Mouse (Mus musculus): ENCODE measurements around the gene Tbx15.

Tbx15 gene

DNA sequence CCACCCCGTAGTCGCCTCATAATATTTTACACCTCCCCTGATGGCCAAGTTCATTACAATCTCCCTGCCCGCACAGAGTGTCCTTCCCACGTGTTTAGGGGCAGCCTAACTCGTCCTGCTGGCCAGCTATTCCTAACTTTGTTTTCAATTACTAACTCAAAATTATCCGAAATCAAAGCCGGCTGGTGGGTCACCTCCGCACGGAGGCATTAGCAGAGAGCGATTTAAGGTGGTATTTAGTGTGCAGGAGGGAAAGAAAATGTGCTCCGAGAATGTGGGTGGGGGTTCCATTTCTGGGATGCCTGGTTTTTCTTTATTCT is 9.3 kb downstream of the Tbx15 start:
- no peak for DNase-seq

DNA sequence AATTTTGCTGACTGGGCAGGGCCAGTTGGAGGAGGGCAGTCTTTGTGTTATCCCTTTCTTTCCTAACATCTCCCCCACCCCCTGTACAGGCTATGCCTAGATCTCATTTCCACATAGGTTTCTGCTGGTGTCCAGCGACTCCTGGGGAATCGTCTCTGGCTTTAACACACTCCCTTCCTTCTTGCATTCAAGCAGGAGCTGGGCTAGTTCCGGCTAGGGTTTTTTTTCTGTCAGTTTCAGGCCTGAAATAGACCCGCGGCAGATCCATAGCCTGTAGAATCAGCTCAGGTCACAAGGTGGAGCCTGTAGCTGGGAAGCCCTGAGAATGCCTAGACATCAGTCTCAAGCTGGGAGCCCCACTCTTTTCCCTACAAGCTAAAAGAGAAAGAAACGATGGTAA is 9.7 kb downstream of the Tbx15 start:
- DNase-seq, result no peak

DNA sequence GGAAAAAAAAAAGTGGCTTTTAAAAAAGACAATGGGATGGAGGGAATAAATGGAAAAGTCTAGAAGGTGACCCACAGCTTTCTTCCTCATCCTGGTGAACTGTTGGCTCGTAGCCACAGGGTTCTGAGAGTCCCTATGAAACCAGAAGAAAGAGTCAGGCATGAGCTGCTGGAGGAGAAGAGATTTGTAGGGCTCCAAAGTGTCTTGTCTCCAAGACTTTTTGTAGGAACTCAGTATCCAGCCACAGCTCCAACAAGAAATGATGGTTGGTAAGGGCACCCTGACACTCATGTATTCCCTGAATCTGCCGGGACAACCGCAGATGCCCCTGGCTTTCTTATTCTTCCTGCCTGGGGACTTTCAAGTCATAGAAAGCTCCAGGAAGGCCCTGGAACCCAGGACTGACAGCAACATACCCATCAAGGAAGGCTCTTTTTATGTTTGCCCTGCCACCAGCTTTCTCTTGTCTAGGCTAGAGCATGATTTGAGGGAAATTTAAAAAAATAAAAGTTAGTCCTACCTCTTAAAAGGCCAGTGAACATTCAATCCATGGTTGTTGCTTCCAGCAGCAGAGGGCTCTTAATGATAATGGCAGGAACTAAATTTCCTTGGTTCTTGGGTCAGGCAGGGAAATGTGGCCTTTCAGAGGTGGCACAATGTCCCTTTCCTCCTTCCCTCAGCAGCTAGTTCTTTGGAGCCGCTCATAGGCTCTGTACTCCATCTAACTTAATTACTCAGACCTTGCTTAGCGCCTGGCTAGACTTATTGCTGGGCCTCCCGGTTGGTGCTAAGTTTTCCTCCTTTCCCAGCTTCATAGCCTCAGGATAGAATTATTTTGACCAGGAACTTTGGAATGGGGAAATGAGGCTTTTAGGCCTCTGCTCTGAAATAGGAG is 11.3 kb downstream of the Tbx15 start:
- no peak for DNase-seq

DNA sequence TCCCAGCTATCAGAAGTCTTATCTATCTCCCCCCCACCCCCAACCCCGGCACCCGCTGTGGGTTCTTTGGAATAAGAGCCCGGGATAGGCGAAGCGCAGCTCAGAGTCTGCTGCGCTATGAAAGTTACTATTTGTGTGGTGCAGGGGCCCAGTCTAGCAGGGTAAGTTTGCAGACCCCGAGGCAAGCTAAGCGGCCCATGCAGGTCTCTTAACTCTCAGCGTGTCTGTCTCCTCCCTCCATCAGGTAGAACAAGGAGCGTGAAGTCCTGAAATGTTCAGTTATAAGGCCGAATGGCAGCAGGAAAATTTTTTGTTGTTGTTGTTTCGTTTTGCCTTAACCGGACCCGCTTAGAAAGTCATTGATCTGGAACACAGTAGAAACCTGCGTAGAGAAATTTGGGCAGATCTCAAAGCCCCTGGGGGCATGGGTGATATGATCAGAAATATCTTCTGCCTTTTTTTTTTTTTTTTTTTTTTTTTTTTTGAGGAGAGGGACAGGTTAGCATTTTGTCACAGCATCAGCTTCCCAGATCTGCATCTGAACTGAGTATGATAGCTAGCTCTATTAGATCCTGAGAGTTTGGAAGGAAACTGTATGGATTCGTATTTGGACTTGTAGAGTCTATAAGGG is 12.4 kb downstream of the Tbx15 start:
- no peak for DNase-seq

DNA sequence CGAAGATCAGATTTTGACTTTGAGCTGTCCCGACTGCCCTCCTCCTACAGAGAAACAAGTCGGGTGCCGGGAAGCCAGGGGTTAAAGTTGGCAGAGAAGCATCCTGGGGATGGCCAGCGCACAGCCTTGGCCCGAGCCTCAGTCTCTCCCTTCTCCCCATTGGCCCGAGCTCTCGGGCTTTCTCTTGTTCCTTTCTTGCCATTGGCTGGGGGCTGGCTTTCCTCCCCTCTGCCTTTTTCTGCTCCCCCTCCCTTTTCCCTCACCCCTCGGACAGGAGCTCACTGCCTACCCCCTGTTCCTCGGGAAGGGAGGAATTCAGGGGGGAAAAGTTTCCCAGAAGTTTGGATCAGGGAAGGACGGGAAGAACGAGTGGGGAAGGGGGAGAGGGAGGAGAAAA is 12.9 kb downstream of the Tbx15 start:
- DNase-seq, result no peak

DNA sequence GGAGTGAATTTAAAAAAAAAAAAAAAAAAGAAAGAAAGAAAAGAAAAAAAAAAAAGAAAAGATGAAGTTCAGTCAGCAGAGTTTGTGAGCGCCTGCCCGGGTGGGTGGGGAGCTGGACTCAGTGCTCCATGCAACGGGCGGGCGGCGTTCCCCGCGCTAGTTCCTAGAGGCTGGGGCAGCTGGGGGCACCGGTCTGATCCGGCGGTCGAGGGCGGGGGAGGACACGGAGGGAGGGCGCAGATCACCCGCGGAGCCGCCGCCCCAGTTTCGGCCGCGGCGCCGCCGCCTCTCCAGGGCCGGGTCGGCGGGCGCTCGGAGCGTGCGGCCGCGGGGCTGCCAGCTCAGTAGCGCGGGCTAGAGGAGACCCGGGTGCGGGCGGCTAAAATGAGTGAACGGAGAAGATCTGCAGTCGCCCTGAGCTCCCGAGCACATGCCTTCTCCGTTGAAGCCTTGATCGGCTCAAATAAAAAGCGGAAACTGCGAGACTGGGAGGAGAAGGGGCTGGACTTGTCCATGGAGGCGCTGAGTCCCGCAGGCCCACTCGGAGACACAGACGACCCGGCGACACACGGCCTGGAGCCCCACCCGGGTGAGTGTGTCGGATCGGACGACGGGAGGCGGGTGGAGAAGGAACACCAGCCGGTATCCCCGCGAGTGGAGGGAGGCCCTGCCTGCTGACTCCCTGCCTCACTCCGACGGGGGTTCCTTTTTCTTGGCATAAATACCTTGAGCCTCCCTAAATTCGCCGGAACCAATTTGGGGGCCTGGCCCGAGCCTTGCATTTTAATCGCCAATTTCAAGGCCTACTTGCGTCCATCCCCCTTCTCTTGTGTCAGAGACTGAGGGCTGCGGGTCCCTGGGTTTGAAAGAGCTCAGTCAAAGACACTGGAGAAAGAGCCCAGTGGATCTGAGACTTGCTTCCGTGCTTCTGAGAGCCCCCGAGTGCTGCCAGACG is 13.6 kb downstream of the Tbx15 start:
- no peak for DNase-seq

DNA sequence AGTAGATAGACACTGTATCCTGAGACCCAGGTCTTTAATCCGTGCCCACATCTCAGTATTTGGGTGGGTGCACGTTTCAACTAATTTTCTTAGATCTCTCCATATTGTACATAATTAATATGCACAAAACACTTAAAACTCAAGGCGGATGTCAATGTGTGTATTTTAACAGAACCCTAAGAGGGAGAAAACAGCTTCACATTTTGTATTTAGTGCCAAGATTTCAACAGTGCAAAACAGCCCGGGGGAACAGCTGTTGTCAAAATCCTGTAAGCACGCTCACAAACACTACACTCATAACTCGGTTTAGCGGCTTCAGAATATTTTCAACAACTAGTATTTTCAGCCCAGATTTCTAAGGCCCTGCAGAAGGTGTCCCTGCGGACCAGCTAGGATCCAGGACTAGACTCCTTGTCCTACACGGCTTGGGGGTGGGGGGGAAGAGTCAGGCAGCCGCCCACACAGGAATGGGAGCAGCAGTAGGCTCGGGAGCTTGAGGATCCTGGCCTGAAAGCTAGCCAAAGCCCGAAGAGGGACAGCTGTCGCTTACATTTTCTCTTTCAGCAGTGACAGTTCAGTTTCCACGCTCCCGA is 14.5 kb downstream of the Tbx15 start:
- no peak for DNase-seq

DNA sequence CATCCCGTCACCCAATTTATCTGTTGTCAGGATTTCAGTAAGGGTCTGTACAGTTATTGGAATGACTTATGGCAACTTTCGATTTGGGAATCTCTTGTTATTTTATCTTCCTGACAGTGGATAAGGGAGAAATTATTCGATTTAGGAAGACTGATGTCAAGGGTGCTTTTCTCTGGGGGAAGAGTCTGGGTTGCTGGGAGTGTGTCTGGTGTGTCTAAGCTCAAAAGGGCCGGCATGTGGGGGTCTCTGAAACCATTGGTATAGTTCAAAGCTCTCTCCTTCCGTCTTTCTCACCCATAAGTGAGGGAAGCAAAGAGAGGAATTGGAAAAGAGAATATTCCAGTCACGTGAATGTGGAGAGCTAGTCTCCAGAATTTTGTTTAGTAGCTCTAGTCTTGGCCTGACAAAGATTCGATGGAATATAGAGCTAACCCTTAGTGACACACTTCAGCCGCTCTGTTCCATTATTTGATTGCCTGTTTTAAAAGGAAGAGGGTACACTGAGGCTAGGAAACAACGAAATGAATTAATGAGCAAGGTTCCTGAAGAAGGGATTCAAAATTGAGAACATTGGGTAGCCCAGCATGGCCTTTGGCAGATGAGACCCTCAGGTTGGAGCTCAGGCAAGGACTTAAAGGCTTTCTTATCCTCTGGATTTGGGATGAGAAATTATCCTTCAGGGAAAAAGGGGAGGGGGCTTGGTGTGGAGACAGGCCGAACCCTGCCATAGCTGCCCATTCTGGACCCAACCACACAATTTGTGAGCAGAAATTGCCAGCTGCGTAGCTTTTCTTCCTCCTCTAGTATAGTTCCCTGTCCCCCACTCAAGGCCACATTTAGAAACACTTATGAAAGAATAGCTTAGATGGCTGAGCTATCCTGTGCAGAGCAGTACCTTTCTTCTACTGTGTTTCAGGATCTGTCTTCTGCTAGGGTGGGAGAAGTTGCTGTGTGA is 15.5 kb downstream of the Tbx15 start:
- DNase-seq, result no peak

DNA sequence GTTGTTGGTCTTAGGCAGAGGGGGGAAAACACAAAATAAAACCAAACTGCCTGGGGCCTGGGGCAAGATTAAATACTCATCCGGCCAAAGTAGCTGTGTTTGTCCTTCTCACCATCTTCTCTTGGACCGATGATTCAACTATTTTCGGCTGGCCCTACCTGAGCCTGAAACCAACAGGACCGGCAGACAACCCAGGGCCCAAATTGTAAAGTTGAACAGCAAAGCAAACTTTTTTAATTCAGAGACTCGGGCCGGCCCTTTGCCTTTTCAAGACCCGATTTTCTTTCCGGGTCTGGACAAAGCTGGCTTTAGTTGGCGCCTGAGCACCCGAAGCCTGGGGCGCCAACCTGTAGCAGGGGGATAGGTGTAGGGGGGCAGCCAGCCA is 16.2 kb downstream of the Tbx15 start:
- no peak for DNase-seq

DNA sequence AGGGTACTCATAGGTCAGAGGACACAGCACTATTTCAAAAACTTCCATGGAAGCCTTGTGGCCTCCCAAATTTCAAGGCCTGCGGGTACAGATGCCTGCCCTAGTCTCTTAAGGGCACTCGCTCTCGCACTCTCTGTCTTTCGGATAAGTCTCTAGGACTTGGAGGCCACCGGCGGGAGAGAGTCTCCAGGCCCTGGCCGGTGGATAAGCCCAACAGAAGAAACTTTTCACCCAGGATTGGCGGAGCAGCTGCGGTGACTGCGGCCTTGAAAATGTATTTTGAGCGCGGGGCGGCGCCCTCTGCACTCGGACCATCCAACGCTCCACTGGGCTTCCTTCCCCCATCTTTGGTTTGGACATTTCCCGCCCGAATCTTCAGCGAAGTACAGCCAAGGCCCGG is 16.6 kb downstream of the Tbx15 start:
- DNase-seq, result no peak

DNA sequence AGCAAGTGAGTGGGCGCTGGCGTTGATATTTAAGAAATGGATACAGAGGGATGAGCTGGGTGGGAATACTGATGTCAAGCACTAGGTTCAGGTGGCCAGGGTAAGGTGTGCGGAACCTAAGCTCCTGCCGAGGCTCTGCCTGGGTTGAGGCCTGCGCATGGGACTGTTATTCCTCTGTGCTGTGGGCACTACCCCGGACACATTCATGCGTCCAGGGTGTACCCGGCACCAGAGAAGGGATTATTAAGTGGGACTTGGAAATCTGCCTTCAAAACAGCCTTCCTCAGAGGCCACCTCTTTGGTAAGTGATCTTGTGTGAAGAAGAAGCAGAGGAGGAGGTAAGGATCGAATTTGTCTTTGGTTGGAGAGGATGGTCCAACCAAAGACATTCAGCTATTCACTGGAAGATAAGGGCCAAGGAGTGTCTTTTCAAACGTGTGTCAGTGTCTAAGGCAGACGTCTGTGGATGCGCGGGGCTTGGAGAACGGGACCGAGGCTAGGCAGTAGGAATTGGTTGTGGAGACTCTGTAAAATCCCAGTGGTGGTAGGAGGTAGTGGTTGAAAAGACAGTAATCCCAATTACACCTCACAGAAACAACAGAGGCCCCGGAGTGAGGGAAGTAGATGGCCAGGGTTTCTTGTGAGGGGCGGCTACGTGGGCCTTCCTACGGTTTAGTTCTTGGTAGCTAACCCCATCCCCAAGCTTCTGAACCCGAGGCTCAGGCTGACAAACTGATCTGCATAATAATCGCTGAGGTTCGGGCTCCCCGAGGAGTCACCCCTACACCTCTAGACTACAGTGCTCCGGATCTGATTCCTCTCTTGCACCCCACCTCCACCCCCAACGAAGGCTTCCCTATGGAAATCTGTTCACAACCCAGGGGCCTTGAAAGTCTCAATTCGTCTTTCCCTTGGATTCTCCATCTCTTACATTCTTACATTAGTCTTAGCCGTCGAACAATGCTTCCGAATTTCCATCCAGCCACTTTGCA is 17.7 kb downstream of the Tbx15 start:
- DNase-seq, result no peak

DNA sequence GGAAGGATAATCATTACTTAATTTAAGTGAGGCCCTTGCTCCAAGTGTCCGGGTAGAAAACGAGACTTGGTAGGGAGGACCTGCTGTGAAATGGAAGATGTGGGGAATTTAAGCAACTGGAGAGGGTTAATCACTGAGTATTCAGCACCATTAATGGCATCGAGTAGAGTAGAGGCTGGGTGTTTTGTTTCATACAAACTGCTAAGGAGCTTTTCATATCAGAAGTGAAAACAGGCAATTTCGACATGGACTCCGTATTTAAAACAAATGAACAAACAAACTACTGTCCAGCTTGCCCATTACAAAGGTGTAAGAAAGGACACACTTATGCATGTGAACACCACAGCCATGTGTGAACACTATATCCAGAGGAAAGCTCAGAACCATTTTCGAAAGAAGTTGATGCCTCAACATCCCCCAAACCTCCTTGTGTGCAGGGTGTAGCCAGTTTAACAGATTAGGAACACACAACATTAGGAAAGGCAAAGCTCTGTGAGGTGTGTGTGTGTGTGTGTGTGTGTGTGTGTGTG is 19.6 kb downstream of the Tbx15 start:
- DNase-seq, result no peak

DNA sequence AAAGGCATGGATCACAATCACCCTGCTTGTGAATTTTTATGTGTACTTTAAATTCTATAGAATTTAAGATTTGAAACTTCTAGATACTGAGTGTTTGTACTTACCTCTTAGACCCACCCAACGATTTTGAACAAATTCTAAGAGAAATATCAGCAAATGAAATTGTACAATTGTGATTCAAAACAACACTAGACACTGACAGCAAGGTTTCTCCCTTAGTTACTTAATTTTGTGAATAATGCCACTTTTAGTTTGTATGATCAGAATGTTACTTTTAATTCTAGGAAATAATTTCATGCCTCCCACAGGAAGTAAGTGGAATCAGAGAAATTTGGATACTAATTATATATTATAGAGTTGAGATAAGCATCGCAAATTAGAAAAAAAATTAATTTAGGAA is 20.2 kb downstream of the Tbx15 start:
- no peak for DNase-seq

DNA sequence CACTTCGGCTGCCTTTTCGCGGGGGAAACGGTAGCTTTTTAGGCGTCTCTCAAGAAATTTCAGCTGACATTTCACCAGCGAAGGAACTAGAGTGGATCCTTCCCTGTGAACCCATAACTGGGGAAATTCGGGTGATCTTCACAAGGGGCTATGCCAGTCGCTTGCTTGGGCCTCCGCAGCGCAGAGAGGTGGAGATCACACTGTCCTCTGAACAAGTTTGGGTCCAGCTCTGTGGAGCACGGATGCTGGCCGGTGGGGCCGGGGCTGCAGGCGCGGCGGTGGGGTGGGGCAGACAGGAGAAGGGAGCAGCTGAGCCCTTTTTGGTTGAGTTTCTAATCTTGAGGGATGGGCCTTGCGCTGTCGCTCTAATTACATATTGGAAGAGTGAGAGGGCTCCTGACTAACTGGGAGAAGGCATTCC is 21.2 kb downstream of the Tbx15 start:
- DNase-seq, result no peak

DNA sequence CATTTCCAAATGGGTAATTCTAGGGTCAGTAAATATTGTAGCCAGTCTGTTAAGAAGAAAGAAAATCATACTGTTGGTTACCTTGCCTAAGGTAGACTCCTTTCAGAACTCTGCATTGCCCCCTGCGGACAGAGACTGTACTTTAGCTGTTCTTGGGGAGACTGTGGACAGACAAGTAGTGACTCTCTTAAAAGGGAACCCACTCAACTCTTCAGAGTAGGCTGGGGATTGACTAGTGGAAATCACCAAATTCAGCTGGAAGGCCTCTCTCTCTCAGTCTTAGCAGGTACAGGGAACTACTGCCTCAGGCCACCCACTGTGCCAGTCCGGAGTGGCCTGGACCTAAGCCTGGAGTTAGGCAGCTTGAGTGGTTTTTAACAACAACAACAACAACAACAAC is 21.8 kb downstream of the Tbx15 start:
- no peak for DNase-seq

DNA sequence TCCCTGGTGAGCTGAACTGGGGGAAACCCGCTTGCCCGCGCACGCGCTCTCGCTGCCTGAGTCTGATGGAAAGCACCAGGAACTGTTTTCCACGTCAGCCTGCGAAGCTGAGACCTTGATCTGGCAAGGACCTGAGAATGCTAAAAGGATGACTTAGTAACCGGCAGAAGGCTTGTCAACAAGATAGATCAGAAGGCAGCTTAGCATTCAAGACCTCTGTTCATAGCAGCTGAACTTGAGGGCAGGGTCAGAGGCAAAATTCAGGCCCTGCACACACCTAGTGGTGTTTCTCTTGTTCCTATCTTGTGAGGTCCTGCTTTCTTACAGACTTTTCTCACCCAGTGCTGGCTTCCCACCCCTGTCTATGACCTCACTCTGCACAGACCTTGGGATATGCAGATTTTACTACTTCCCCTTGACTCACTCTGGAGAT is 23.3 kb downstream of the Tbx15 start:
- no peak for DNase-seq

DNA sequence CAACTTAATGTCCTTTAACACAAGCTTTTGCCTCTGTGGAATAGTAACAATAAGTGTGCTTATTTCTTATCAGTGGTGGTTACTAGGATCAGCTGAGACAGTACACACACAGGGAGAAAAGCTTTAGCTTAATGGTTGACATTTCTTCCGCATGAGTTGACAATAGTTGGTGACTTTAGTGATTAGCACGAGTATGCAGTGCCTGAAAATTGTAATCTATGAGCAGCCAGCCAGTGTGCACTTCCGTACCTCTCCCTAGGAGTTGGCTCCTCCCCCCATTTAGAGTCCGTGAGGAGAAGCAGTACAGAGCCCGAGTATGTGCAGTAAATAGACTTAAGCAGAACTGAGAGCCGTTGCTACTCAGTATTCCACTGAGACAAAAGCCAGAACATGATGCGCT is 24.5 kb downstream of the Tbx15 start:
- no peak for DNase-seq

DNA sequence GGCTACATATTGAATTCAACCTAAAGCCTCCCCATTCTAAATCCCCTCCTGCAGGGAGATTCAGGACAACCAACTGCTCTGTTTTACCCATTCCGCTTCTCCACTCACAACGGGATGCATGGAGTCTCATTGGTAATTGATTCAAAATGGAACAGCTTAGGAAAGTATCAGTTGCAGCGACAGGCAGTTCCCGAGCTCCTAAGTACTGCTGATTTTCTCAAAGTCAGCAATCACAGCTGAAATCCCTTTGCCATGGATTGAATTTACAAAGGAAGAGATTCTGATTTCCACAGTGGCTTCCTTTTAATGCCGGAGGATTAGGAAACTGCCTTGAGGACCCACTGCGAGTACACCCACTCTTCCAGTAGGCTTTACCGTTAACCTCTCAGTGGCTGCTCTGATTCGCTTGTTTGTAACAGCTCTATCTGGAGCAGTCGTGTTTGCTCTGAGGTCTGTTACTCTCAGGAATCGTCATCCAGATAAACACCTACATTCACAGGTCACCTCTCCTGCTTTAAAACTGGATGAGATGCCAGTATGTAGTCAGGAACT is 26.6 kb downstream of the Tbx15 start:
- DNase-seq, result no peak

DNA sequence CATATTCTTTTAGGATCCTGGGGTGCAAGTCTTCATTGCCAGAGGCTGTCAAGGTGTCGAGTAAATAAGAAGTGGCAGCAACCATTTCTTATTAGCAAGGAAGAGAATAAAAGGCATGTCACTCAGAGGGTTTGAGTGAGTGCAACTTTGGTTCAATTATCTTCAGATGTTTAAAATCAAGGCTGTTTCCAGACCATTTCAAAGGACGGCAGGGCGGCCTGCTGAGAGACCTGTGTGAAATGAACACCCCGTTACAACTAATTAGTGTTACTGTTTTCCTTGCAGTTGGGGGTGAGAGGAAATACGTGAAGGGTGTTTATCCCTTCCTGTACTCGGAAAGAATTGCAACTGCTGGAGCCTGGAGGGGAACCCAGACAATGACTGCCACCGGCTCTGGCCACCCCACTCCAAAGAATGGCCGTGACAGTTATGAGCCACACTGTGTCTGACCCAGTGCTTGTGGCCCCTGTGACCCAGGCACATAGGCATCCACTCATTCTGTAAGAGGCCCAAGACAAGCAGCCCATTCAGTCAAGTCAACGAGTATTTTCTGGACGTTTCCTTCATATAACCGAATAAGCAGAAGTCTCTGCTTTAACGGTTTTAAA is 37.9 kb downstream of the Tbx15 start:
- no peak for DNase-seq

DNA sequence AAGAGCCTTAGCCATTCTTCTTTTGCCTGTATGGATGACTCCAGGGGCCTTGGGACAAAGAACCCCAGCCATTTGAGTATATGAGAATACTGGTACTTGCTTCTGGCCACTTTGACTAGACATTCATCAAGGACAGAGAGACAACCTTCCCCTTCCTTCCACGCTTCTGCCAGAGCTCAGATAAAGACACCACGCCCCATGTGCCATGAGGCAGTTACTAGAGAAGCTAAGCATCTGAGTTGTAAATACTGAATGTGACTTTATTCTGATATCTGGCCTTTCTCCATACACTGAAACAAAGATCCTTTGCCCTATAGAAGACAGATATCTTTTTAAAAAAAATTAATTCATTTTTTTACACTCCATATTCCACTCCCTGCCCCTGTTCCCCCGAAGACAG is 39.5 kb downstream of the Tbx15 start:
- DNase-seq, result no peak
